Mouse (Mus musculus): ENCODE results near the gene Cyb5d1. TPM values are rescaled to one million over a fixed set of nuclear protein-coding genes. Genes with fewer than 3 reads are reported as not detected.
A peak's percentile ranks its signal among the peaks of the same experiment; 100 is the strongest.
"Not testable (repeated sequence)": the region's sequence is repeated elsewhere in the genome, so short reads cannot be mapped to it uniquely, and the experiment has no call there.

Cyb5d1 gene
- 55.0 and 60.9 TPM in 2 replicates for polyA plus RNA-seq (2016; fragmentation: Nextera tagmentation; extraction: Ambion mirVana)

DNA sequence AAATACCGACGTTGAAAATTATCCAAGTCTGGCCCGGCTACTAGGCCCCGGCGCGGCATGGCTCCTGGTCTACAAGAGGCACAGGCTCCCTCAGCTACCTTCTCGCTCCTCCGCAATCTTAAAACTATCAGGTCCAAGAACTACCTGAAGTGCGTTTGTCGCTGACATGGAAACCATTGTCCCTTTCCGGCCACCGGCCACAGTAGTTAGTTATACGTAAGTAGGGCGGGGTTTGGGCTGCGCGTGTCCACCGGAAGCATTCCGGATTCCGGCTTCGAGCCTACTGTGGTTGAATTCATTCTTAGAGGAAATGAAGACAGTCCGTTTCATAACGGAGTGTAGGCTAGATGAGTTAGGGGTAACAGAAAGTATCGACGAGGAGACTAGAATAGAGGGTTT lies at the start of gene Cyb5d1, which contains the start of gene Naa38:
Gene Cyb5d1, minus strand, starts transcription at position 397 of the 399 bp plus-strand sequence.
Gene Naa38, plus strand, starts transcription at position 253 of the 399 bp plus-strand sequence.
- Histone ChIP-seq H3K4me2 (peak within 1 kb of the TSS; percentile 82), H3K36me3 (replicated peaks) (peaks cover 18% of the 10 kb centered on the region), H3K9ac (peak within 1 kb of the TSS; percentile 78), H3K4me3 (replicated peaks) (peak within 1 kb of the TSS; percentile 66), H3K27ac (peak within 1 kb of the TSS; percentile 96), H3K4me1 (peaks cover 47% of the 10 kb centered on the region), H3K27me3 (peaks cover 26% of the 10 kb centered on the region)
- WGBS: under 1% methylated on average over 24 of the region's 24 CpGs
- ATAC-seq (ENCODE audit: low FRiP score): peak; percentile 76
- H3K9me3 ChIP-seq: not testable (repeated sequence)

DNA sequence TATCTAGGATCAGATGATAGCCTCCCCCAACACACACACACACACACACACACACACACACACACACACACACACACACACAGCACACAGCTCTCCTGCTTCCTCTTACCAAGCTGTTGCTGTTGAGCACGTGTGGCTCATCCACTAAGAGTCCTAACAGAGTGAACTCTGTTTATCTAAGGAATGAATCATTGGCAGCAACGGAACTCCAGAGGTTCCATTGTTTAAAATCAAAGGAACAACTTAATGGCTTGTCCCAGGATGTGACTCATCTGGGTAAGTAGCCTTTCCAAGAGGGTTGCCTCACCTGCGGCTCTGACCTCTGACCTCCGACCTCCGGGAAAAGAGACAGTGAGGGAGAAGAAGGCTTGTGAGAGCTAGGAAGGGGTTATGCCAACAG lies 47.9 kb upstream of the Cyb5d1 start:
- H3K4me2 ChIP-seq: no peak overlapping the region
- WGBS: 56% methylated on average over 5 of the region's 5 CpGs

DNA sequence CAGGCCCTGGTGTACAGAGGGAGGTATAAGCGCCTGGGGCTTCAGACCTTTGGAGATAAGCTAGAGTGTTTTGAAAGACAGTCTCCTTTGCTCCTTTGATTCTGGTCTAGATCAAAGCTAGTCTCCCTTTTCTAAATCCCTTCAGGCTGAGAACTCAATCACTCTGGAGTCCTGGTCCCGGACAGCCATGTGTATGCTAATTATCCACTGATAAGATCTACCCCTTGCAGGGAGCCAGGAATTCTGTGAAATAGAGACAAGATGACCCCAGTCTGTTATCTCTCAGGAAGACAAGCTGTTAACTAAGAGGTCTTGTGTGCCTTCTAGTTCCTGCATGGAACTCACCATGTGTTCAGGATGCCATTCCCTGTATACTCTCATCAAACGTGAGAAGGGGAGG lies 41.9 kb upstream of the Cyb5d1 start:
- 66% methylated on average over 3 of the region's 3 CpGs for WGBS

More for the DNA sequence above, 47.9 kb upstream of the Cyb5d1 start:
- H3K27ac ChIP-seq: no peak overlapping the region
- no peak overlapping the region for H3K4me3 ChIP-seq (replicated peaks)
- no peaks in the 10 kb centered on the region for H3K4me1 ChIP-seq
- no peaks in the 10 kb centered on the region for H3K9me3 ChIP-seq
- no peak overlapping the region for H3K9ac ChIP-seq
- no peaks in the 10 kb centered on the region for H3K27me3 ChIP-seq
- no peak for ATAC-seq (ENCODE audit: low FRiP score)
- H3K36me3 ChIP-seq (replicated peaks): no peaks in the 10 kb centered on the region

DNA sequence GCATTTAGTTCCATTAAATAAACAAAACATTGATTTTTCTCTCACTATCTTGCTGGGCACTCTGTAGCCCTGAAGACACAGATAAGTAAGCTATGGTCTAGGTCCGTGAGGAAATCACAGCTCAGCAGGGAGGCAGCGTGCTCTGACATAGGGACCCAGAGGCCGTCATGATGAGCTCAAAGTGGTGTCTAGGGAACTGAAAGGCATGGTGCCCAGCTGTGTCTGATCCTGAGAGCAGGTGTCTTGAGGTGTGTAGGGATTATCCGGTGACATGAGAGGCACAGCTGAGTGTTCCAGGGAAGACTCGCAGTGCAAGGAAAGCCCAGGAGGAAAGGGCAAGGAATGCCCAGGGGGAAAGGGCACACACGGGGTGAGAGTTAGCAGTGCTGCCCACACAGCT lies 37.8 kb upstream of the Cyb5d1 start:
- 78% methylated on average over 6 of the region's 6 CpGs for WGBS
- Histone ChIP-seq H3K27me3 (0 out of 2 replicates have a peak, but pooled peaks cover 5% of the 10 kb centered on the region), H3K4me3 (replicated peaks) (no peak overlapping the region), H3K36me3 (replicated peaks) (no peaks in the 10 kb centered on the region), H3K4me1 (peaks cover 5% of the 10 kb centered on the region; the same call in 1 of the 2 replicates), H3K4me2 (no peak overlapping the region), H3K27ac (no peak overlapping the region), H3K9me3 (no peaks in the 10 kb centered on the region), H3K9ac (no peak overlapping the region)
- ATAC-seq (ENCODE audit: low FRiP score): no peak

More for the DNA sequence above, 41.9 kb upstream of the Cyb5d1 start:
- Histone ChIP-seq H3K4me1 (peaks cover under 1% of the 10 kb centered on the region; the same call in 1 of the 2 replicates), H3K4me2 (no peak overlapping the region), H3K9me3 (no peaks in the 10 kb centered on the region), H3K27me3 (0 out of 2 replicates have a peak, but pooled peaks cover 5% of the 10 kb centered on the region), H3K9ac (no peak overlapping the region), H3K4me3 (replicated peaks) (no peak overlapping the region), H3K27ac (no peak overlapping the region), H3K36me3 (replicated peaks) (no peaks in the 10 kb centered on the region)
- ATAC-seq (ENCODE audit: low FRiP score): no peak

DNA sequence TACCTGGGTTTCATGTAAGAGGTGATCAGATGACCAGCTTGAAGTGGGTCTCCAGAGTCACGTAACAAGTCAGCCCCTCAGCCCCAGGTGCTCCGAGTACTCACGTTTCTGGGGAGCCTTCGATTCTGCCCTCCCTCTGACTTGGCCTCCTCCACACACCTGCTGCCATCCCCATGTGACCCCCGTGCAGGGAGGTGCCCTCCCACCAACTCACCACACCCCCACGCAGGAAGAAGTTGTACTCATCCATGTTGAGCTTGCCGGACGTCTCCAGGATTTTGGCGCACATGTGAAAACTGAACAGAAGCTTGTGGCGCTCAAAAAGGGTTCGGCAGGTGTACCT lies 37.2 kb upstream of the Cyb5d1 start:
- no peak overlapping the region for H3K4me2 ChIP-seq
- H3K4me3 ChIP-seq (replicated peaks): no peak overlapping the region
- H3K9ac ChIP-seq: no peak overlapping the region
- H3K4me1 ChIP-seq: peaks cover 5% of the 10 kb centered on the region; the same call in 1 of the 2 replicates
- no peak overlapping the region for H3K27ac ChIP-seq
- ATAC-seq (ENCODE audit: low FRiP score): 0 out of 2 replicates have a peak, but pooled peaks have one; percentile 17
- H3K27me3 ChIP-seq: 0 out of 2 replicates have a peak, but pooled peaks cover 5% of the 10 kb centered on the region
- 76% methylated on average over 11 of the region's 11 CpGs for WGBS
- no peaks in the 10 kb centered on the region for H3K36me3 ChIP-seq (replicated peaks)
- no peaks in the 10 kb centered on the region for H3K9me3 ChIP-seq

DNA sequence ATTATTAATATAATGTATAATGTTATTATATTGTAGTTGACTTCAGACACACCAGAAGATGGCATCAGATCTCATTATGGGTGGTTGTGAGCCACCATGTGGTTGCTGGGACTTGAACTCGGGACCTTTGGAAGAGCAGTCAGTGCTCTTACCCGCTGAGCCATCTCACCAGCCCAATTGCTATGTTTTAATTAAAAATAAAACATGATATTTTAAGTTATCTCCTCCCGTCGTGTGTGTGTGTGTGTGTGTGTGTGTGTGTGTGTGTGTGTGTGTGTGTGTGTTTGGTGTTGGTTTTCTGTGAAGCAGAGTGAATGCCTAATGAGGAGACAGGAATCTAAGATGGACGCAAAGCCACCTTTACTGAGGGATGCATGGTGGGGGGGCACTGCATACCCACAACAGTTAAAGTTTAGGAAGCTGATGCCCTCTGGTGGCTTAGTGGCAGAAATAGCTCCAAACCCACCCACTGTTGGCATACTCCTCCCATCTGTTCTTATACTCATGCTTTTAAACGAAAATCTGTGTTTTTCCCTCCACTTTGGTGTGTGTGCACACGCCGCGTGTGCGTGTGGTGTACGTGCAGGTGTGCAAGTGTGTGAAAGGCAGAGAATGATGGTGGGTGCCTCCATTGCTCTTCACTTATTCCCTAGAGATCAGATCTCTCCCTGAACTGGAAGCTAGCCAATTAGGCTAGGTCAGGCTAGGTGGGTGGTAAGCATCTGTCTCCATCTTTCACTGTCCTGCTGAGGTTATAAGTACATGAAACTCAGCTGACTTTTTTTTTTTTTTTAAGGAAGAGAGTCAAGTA lies 36.6 kb upstream of the Cyb5d1 start:
- H3K27ac ChIP-seq: no peak overlapping the region
- no peak overlapping the region for H3K4me2 ChIP-seq
- H3K4me3 ChIP-seq (replicated peaks): no peak overlapping the region
- H3K36me3 ChIP-seq (replicated peaks): no peaks in the 10 kb centered on the region
- H3K27me3 ChIP-seq: 0 out of 2 replicates have a peak, but pooled peaks cover 5% of the 10 kb centered on the region
- no peaks in the 10 kb centered on the region for H3K9me3 ChIP-seq
- 35% methylated on average over 11 of the region's 11 CpGs for WGBS
- no peak overlapping the region for H3K9ac ChIP-seq
- peak; percentile 80 for ATAC-seq (ENCODE audit: low FRiP score)
- H3K4me1 ChIP-seq: peaks cover 5% of the 10 kb centered on the region; the same call in 1 of the 2 replicates

DNA sequence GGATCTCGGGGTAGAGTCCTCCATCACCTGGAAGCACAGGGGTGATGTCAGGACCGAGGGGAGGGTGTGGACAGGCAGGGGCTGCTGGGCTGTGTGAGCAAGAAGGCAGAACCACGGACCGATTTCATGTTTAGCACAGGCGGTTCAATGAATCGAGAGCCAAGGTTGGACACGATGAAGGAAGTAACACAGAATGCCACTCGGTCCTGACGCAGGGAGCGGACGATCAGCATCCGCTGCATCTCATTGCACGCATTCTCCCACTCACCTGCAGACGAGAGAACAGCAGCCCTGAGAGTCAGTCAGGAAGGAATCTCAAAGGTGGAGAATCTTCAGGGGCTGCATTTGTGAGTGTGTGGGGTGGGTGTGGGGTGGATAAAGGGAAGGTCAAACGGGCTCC lies 35.2 kb upstream of the Cyb5d1 start:
- H3K4me2 ChIP-seq: no peak overlapping the region
- H3K9ac ChIP-seq: no peak overlapping the region
- 0 out of 2 replicates have a peak, but pooled peaks cover 5% of the 10 kb centered on the region for H3K27me3 ChIP-seq
- WGBS: 88% methylated on average over 15 of the region's 15 CpGs
- no peak overlapping the region for H3K27ac ChIP-seq
- no peaks in the 10 kb centered on the region for H3K36me3 ChIP-seq (replicated peaks)
- ATAC-seq (ENCODE audit: low FRiP score): no peak
- peaks cover 5% of the 10 kb centered on the region; the same call in 1 of the 2 replicates for H3K4me1 ChIP-seq
- H3K9me3 ChIP-seq: no peaks in the 10 kb centered on the region
- no peak overlapping the region for H3K4me3 ChIP-seq (replicated peaks)

DNA sequence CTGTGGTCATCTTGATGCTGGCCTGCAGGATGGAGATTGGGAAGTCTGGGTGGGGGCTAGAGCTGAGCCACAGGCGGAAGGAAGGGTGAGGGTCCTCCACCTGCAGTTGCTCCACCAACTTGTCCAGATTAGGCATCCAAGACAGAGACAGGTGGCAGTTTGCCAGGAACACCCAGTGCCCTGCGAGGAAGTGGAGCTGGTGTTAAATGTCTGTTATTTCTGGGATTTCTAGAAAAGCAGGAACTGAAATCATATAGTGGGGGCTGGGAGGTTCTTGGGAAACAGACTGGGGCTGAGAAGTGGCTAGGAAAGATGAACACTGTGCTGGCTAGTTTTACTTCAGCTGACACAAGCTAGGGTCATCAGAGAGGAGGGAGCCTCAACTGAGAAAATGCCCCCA lies 33.9 kb upstream of the Cyb5d1 start:
- 68% methylated on average over 2 of the region's 2 CpGs for WGBS
- no peak for ATAC-seq (ENCODE audit: low FRiP score)
- Histone ChIP-seq H3K4me3 (replicated peaks) (no peak overlapping the region; the same call in 1 of the 2 replicates), H3K36me3 (replicated peaks) (no peaks in the 10 kb centered on the region), H3K9me3 (no peaks in the 10 kb centered on the region), H3K4me1 (peaks cover 5% of the 10 kb centered on the region; the same call in 1 of the 2 replicates), H3K4me2 (no peak overlapping the region), H3K27ac (no peak overlapping the region), H3K9ac (no peak overlapping the region), H3K27me3 (peaks cover 6% of the 10 kb centered on the region; the same call in 1 of the 2 replicates)

DNA sequence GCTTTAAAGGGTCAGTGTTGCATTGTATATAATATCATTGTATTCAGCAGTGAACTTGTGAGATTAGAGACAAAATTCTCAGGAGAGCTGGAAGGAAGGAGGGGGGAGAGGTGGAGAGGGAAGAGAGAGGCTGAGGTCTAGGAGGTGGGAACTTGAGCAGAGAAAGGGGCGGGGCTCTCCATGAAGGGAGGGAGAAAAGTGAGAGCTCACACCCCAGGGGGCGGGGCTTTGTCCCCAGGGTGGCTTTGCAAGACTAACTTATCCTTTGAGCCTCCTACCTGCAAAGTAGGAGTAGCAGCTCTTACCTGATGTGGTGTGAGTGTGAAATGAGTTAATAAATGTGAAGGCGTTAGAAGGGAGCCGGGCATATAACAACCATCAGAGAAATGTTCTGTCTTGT lies 33.3 kb upstream of the Cyb5d1 start:
- ATAC-seq (ENCODE audit: low FRiP score): no peak
- Histone ChIP-seq H3K4me2 (no peak overlapping the region), H3K36me3 (replicated peaks) (no peaks in the 10 kb centered on the region), H3K4me3 (replicated peaks) (no peak overlapping the region), H3K4me1 (peaks cover 5% of the 10 kb centered on the region; the same call in 1 of the 2 replicates), H3K9me3 (no peaks in the 10 kb centered on the region), H3K9ac (no peak overlapping the region), H3K27me3 (peaks cover 9% of the 10 kb centered on the region; the same call in 1 of the 2 replicates), H3K27ac (no peak overlapping the region)
- WGBS: 30% methylated on average over 4 of the region's 4 CpGs

DNA sequence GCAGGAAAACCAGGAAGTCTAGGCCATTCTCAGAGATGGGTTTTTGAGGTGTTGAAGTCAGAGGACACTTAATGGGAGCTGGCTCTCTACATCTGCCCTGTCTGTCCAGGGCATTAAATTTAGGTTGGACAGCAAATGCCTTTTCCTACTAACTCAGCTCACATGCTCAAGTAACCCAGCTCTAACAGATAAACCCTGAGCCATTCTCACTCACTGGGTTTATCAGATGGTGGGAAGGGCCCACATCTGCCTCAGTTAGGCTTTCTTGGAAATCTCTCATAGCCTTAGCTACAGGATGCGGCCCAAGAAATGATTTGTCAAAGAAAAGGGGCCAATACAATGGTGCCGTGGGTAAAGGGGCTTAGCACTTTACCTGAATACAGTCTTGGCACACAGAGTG lies 30.8 kb upstream of the Cyb5d1 start:
- Histone ChIP-seq H3K9ac (no peak overlapping the region), H3K9me3 (no peaks in the 10 kb centered on the region), H3K4me2 (no peak overlapping the region), H3K27ac (no peak overlapping the region), H3K4me1 (peaks cover 5% of the 10 kb centered on the region), H3K36me3 (replicated peaks) (no peaks in the 10 kb centered on the region), H3K27me3 (peaks cover 29% of the 10 kb centered on the region), H3K4me3 (replicated peaks) (no peak overlapping the region)
- ATAC-seq (ENCODE audit: low FRiP score): no peak
- 66% methylated on average over 2 of the region's 2 CpGs for WGBS

DNA sequence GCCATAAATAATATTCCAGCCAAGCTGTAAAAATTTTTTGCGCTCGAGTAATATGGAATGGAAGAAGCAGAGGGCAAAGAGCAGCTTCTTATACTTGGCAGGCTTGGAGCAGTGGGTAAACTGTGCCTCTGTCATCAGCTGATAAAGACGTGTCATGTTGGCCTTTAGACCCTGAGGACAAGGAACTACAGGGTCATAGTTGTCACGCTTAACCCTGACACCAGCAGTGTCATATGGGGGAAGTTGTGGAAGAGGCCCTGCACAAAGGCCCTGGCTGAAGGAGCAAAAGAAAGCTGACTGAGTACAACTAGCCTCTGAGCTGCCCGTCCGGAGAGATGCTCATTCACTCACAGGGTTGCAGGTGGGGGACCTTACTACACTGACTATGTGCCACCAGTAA lies 28.5 kb upstream of the Cyb5d1 start:
- no peaks in the 10 kb centered on the region for H3K9me3 ChIP-seq
- peaks cover 38% of the 10 kb centered on the region for H3K27me3 ChIP-seq
- H3K27ac ChIP-seq: no peak overlapping the region
- no peak overlapping the region for H3K4me3 ChIP-seq (replicated peaks)
- no peak overlapping the region for H3K9ac ChIP-seq
- H3K4me1 ChIP-seq: peaks cover 27% of the 10 kb centered on the region
- WGBS: 79% methylated on average over 6 of the region's 6 CpGs
- no peak overlapping the region for H3K4me2 ChIP-seq
- no peaks in the 10 kb centered on the region for H3K36me3 ChIP-seq (replicated peaks)
- no peak for ATAC-seq (ENCODE audit: low FRiP score)

DNA sequence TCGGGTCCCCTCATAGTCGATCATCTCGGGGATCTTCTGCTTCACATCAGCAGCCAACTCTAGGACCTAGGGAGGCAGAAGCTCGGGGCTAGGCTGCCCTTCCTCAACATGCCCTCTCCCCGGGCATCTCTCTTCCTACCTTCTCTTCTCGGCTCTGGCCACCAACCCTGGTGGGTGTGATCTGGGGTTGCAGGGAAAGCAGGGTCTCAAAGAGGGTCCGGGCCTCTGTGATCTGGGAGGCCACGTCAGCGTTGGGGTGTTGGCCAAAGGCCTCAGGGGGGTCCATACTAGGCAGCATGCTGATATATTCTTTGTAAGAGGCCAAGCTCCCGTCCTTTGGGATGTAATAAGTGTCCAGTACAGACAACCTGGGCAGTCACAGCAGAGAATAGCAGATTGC lies 27.4 kb upstream of the Cyb5d1 start:
- H3K27ac ChIP-seq: no peak overlapping the region
- WGBS: 94% methylated on average over 10 of the region's 10 CpGs
- H3K27me3 ChIP-seq: peaks cover 38% of the 10 kb centered on the region
- no peaks in the 10 kb centered on the region for H3K36me3 ChIP-seq (replicated peaks)
- no peak overlapping the region for H3K9ac ChIP-seq
- no peak overlapping the region for H3K4me2 ChIP-seq
- ATAC-seq (ENCODE audit: low FRiP score): no peak
- no peaks in the 10 kb centered on the region for H3K9me3 ChIP-seq
- peaks cover 36% of the 10 kb centered on the region for H3K4me1 ChIP-seq
- no peak overlapping the region for H3K4me3 ChIP-seq (replicated peaks)

Data from forebrain, embryonic 12.5 days (tissue).